ENCODE assay signal across 23 mouse cellular contexts in genomic region chr17:74508600-74508999, GRCm38 (mm10). TPM values are rescaled to one million over a fixed set of nuclear protein-coding genes. Genes with fewer than 3 reads are reported as not detected.
A peak's percentile ranks its signal among the peaks of the same experiment; 100 is the strongest.
DNase-seq lines count a peak whose midpoint lies in the region; ATAC-seq and TF ChIP-seq lines count a peak whose summit lies in the region.
"Had no signal": no experiment of that assay in that cellular context is flagged by ENCODE, and none has a peak within 500 bp of the region (broad histone marks: within the 10 kb centered on the region; RNA-seq: fewer than 3 reads in every experiment).

No protein-coding gene starts in this region.

- no peaks in the 10 kb centered on the region for H3K27me3 ChIP-seq in hindbrain, embryonic 14.5 days (ENCODE audit: control insufficient read depth, insufficient read depth, low read length)
- H3K27me3 ChIP-seq: embryonic facial prominence, embryonic 12.5 days; forebrain, embryonic 15.5 days; heart, embryonic 12.5 days; limb, embryonic 12.5 days; midbrain, embryonic 12.5 days; neural tube, embryonic 13.5 days had no signal

- H3K9me3 ChIP-seq in hindbrain, embryonic 14.5 days (ENCODE audit: control insufficient read depth, low read length), result no peaks in the 10 kb centered on the region
- H3K9me3 ChIP-seq: embryonic facial prominence, embryonic 12.5 days; forebrain, embryonic 15.5 days; heart, embryonic 12.5 days; limb, embryonic 12.5 days; midbrain, embryonic 12.5 days; neural tube, embryonic 13.5 days had no signal

- no peak overlapping the region for H3K9ac ChIP-seq in hindbrain, embryonic 14.5 days
- H3K9ac ChIP-seq: embryonic facial prominence, embryonic 12.5 days; forebrain, embryonic 15.5 days; heart, embryonic 12.5 days; limb, embryonic 12.5 days; midbrain, embryonic 12.5 days; neural tube, embryonic 13.5 days had no signal

- H3K4me1 ChIP-seq in hindbrain, embryonic 14.5 days (replicated peaks; ENCODE audit: control insufficient read depth, insufficient read depth, low read length), result no peaks in the 10 kb centered on the region
- H3K4me1 ChIP-seq: embryonic facial prominence, embryonic 12.5 days; forebrain, embryonic 15.5 days; limb, embryonic 12.5 days; midbrain, embryonic 12.5 days; neural tube, embryonic 13.5 days had no signal

- no peaks in the 10 kb centered on the region for H3K36me3 ChIP-seq in hindbrain, embryonic 14.5 days (replicated peaks; ENCODE audit: control insufficient read depth, insufficient read depth)
- H3K36me3 ChIP-seq: embryonic facial prominence, embryonic 12.5 days; forebrain, embryonic 15.5 days; heart, embryonic 12.5 days; limb, embryonic 12.5 days; midbrain, embryonic 12.5 days; neural tube, embryonic 13.5 days had no signal

- ATAC-seq in megakaryocyte, adult 5-6 weeks (ENCODE audit: poor library complexity, severe bottlenecking), result peak; percentile 89
- ATAC-seq in hindbrain, embryonic 14.5 days (ENCODE audit: low FRiP score), result no peak
- ATAC-seq: forebrain, embryonic 15.5 days; hindbrain, embryonic 16.5 days; intestine, embryonic 16.5 days had no signal

- no peak for DNase-seq in layer of hippocampus, adult 2 months (ENCODE audit: low spot score in 2 of 2)
- DNase-seq in layer of hippocampus, postnatal 14 days (ENCODE audit: low spot score in 2 of 2), result no peak
- peak; percentile 18 to 20 for DNase-seq in spleen, postnatal 36 days (ENCODE audit: low spot score in 2 of 2)
- DNase-seq in spleen, adult 12 weeks (ENCODE audit: low spot score), result no peak
- DNase-seq in adrenal gland, postnatal 25 days, result no peak
- DNase-seq in hindbrain, embryonic 14.5 days (ENCODE audit: low spot score), result no peak
- DNase-seq: cerebellum, adult 9-10 months; gastrocnemius, postnatal 36 days; heart, postnatal 14 days; kidney, postnatal 36 days; lung, adult 18-20 months; lung, postnatal 14 days; thymus, adult 18-20 months had no signal

- peak overlapping the region; percentile 83 for H3K27ac ChIP-seq in layer of hippocampus, adult 2 months
- no peak overlapping the region for H3K27ac ChIP-seq in hindbrain, embryonic 14.5 days
- H3K27ac ChIP-seq: embryonic facial prominence, embryonic 12.5 days; forebrain, embryonic 15.5 days; limb, embryonic 12.5 days; midbrain, embryonic 12.5 days; neural tube, embryonic 13.5 days had no signal

- TF ChIP-seq CTCF in layer of hippocampus, adult 2 months (conservative IDR thresholded peaks at IDR 0.05), result no peak

- H3K4me2 ChIP-seq in hindbrain, embryonic 14.5 days (replicated peaks), result no peak overlapping the region
- H3K4me2 ChIP-seq: embryonic facial prominence, embryonic 12.5 days; forebrain, embryonic 15.5 days; heart, embryonic 12.5 days; limb, embryonic 12.5 days; midbrain, embryonic 12.5 days; neural tube, embryonic 13.5 days had no signal

- 90% methylated on average over 3 of the region's 3 CpGs for WGBS in hindbrain, embryonic 14.5 days

- no peak overlapping the region for H3K4me3 ChIP-seq in layer of hippocampus, adult 2 months
- H3K4me3 ChIP-seq in hindbrain, embryonic 14.5 days (replicated peaks; ENCODE audit: low read length), result no peak overlapping the region
- H3K4me3 ChIP-seq: embryonic facial prominence, embryonic 12.5 days; erythroblast, embryonic 14.5 days; forebrain, embryonic 15.5 days; heart, embryonic 12.5 days; limb, embryonic 12.5 days; midbrain, embryonic 12.5 days; neural tube, embryonic 13.5 days had no signal

RNA-seq across cellular contexts. Expression of gene Yipf4, which starts 19.3 kb away (rescaled TPM):
- total RNA-seq in layer of hippocampus, adult 2 months (2021), result 10 to 100 TPM; 76.4 to 84.8 TPM
- 10 to 100 TPM; 73.7 to 93.8 TPM for total RNA-seq in layer of hippocampus, postnatal 14 days (2021)
- total RNA-seq in megakaryocyte, adult 5-6 weeks (2015), result 61.3 and 82.9 TPM in 2 replicates
- total RNA-seq in megakaryocyte, adult 5-6 weeks (2017), result 60.1 and 62.7 TPM in 2 replicates
- 95.6 and 128 TPM in 2 replicates for total RNA-seq in adrenal gland, postnatal 25 days (2021)
- polyA plus RNA-seq in hindbrain, embryonic 14.5 days (2014; fragmentation: Nextera tagmentation; extraction: Ambion mirVana), result 62.2 TPM in 2 replicates

RNA-seq across cellular contexts. Expression of gene Birc6, which starts 19.5 kb away (rescaled TPM):
- 100 to 1,000 TPM; 115 to 124 TPM for total RNA-seq in layer of hippocampus, adult 2 months (2021)
- 100 to 1,000 TPM; 144 to 150 TPM for total RNA-seq in layer of hippocampus, postnatal 14 days (2021)
- 129 and 144 TPM in 2 replicates for total RNA-seq in megakaryocyte, adult 5-6 weeks (2015)
- total RNA-seq in megakaryocyte, adult 5-6 weeks (2017), result 124 and 159 TPM in 2 replicates
- total RNA-seq in adrenal gland, postnatal 25 days (2021), result 124 and 147 TPM in 2 replicates
- 87.1 and 98.9 TPM in 2 replicates for polyA plus RNA-seq in hindbrain, embryonic 14.5 days (2014; fragmentation: Nextera tagmentation; extraction: Ambion mirVana)

RNA-seq across cellular contexts. Expression of gene Nlrc4, which starts 49.7 kb away (rescaled TPM):
- under 1 TPM; 0.07 to 0.10 TPM for total RNA-seq in layer of hippocampus, adult 2 months (2021)
- under 1 TPM; 0.10 to 0.14 TPM for total RNA-seq in layer of hippocampus, postnatal 14 days (2021)
- total RNA-seq in megakaryocyte, adult 5-6 weeks (2015), result 7.3 and 9.3 TPM in 2 replicates
- total RNA-seq in megakaryocyte, adult 5-6 weeks (2017), result 12.1 and 12.5 TPM in 2 replicates
- total RNA-seq in adrenal gland, postnatal 25 days (2021), result 0.21 and 0.67 TPM in 2 replicates
- polyA plus RNA-seq in hindbrain, embryonic 14.5 days (2014; fragmentation: Nextera tagmentation; extraction: Ambion mirVana), result 0.38 and 0.44 TPM in 2 replicates
- polyA plus RNA-seq: erythroblast, embryonic 14.5 days had no signal

Comparison
In these comparisons a context has a peak if more than half of its experiments do, and no peak if none do; other contexts are left out.
1. DNase-seq: peak in spleen, postnatal 36 days (2 of 2); none in layer of hippocampus, adult 2 months (0 of 2), layer of hippocampus, postnatal 14 days (0 of 2), spleen, adult 12 weeks (single experiment), adrenal gland, postnatal 25 days (single experiment) and hindbrain, embryonic 14.5 days (single experiment).